Mouse (Mus musculus) erythroid progenitor cell, adult 5-6 weeks (primary cell): Measurements from ENCODE around the gene Gorab. TPM values are rescaled to one million over a fixed set of nuclear protein-coding genes. Genes with fewer than 3 reads are reported as not detected.

Experiments
- ATAC-seq: replicated peaks from 2 replicates; pipeline ENCODE4 v1.8.0; 2016; ENCODE audit warnings: moderate number of reproducible peaks, mild to moderate bottlenecking, moderate TSS enrichment, inconsistent platforms; ENCODE audit not compliant: poor library complexity, low FRiP score, severe bottlenecking
- total RNA-seq, 2 experiments: library from RNA; stranded (forward) in 1 of 2; stranded (reverse) in 1 of 2; fragments of 150-400 nt in 1 of 2; fragments of 186-747, 209-891 nt in 1 of 2; gene quantifications; 2 replicates each; pipeline versions ENCODE4 v1.2.3 to v1.2.4; 2015 to 2017; ENCODE audit warnings: low replicate concordance in 2 of 2

The Gorab gene
- total RNA-seq, 2 experiments from 2014 or later, result 5.2 to 5.4 TPM

- ATAC-seq, result no peak
These were observed 45.3 kb downstream of the Gorab start for GRCm38 (mm10) chr1:163358165-163358564.

GRCm38 (mm10) chr1:163357733-163358132 is 45.7 kb downstream of the Gorab start:
- no peak for ATAC-seq

GRCm38 (mm10) chr1:163356167-163356566 is 47.3 kb downstream of the Gorab start:
- no peak for ATAC-seq

- no peak for ATAC-seq
These were observed 47.8 kb downstream of the Gorab start for GRCm38 (mm10) chr1:163355626-163356156.

GRCm38 (mm10) chr1:163350988-163351387 is 52.5 kb downstream of the Gorab start:
- no peak for ATAC-seq

GRCm38 (mm10) chr1:163345541-163345940 is 57.9 kb downstream of the Gorab start:
- ATAC-seq, result no peak

GRCm38 (mm10) chr1:163344931-163345330 is 58.5 kb downstream of the Gorab start:
- no peak for ATAC-seq

GRCm38 (mm10) chr1:163339219-163339561 is 64.3 kb downstream of the Gorab start:
- ATAC-seq, result no peak

GRCm38 (mm10) chr1:163338525-163339218 is 64.8 kb downstream of the Gorab start:
- no peak for ATAC-seq

GRCm38 (mm10) chr1:163337821-163338220 is 65.6 kb downstream of the Gorab start:
- ATAC-seq, result no peak

Other genes with a start within 250 kb of the Gorab start
- gene Prrx1, start 90.0 kb downstream of the Gorab start, total RNA-seq (2015; ENCODE audit: low replicate concordance), result 0.42 TPM in 1 of 2 replicates, not detected in the other
- gene Prrx1, start 90.0 kb downstream of the Gorab start, total RNA-seq (2017; ENCODE audit: low replicate concordance), result 0.51 TPM in 1 of 2 replicates, not detected in the other